Mouse (Mus musculus) neural tube, postnatal 0 days (tissue): ENCODE data around the gene Ccdc71l. TPM values are rescaled to one million over a fixed set of nuclear protein-coding genes. Genes with fewer than 3 reads are reported as not detected.

Source experiments
- polyA plus RNA-seq: library from polyadenylated mRNA; unstranded; fragments of >200 nt; fragmentation: Nextera tagmentation; extraction: Ambion mirVana; gene quantifications from 2 replicates; pipeline ENCODE4 v1.2.1, GENCODE M21; 2015

Gene Ccdc71l
- 4.2 and 5.1 TPM in 2 replicates for polyA plus RNA-seq

DNA sequence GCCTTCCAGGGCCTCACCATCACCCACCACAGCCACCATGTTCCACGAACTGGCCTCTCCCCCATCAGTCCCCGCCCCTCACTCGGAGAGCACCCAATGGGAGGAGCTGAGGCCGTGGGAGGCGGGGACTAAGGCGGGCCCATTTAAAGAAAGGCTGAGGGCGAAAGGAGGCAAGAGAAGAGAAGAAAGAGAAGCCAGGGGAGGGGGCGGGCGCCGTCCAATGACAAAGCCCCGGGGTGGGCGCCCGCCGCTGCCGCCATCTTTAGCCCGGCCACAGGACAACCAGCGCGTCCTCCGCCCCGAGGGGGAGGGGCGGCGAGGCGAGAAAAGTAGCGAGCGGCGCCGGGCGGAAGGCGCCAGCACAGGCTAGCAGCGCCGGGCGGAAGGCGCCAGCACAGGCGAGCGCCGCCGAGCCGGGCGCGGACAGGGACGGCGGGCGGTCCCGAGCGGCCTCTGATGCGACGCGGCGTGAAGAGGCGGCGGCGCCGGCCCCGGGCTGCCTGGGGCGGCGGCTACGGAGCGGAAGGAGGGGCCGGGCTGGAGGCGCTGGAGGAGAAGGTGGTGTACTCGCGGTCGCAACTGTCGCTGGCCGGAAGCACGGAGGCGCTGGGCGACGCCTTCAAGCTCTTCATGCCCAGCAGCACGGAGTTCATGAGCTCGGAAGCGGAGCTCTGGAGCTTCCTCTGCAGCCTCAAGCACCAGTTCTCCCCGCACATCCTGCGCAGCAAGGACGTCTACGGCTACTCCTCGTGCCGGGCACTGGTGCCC, at the start of gene Ccdc71l:
Gene Ccdc71l (plus strand): TSS at position 177 of the 768 bp plus-strand sequence.

Other genes starting within 250 kb of the Ccdc71l start
- gene Pik3cg, start 170.0 kb upstream of the Ccdc71l start, polyA plus RNA-seq, result 0.84 and 0.89 TPM in 2 replicates